Mouse (Mus musculus) MEL (cell line): ENCODE data around the gene Asrgl1. TPM values are rescaled to one million over a fixed set of nuclear protein-coding genes. Genes with fewer than 3 reads are reported as not detected.

Source experiments
- DNase-seq: peaks from one replicate; pipeline ENCODE4 v3.0.0; 2011; ENCODE audit warnings: low read depth, low spot score
- H3K27ac ChIP-seq: 2 replicates; pipeline ENCODE4 v1.5.1; 2012; ENCODE audit warnings: low read depth, mild to moderate bottlenecking, control low read depth, low read length, moderate library complexity; ENCODE audit not compliant: control insufficient read depth
- H3K27me3 ChIP-seq, 2 experiments: fragments of 150-350 bp in 1 of 2; sonication (generic) in 1 of 2; 2 replicates each; pipeline ENCODE4 v1.6.1; 2012; ENCODE audit warnings: low read length in 2 of 2, mild to moderate bottlenecking in 2 of 2, improper control_type of control experiment in 1 of 2, moderate library complexity in 1 of 2; ENCODE audit not compliant: insufficient read depth in 2 of 2, control insufficient read depth in 1 of 2
- H3K36me3 ChIP-seq, 2 experiments: 2 replicates each; pipeline ENCODE4 v1.6.1; 2012 to 2014; ENCODE audit warnings: low read length in 2 of 2, improper control_type of control experiment in 1 of 2, inconsistent platforms in 1 of 2, mild to moderate bottlenecking in 1 of 2; ENCODE audit not compliant: insufficient read depth in 2 of 2, control insufficient read depth in 1 of 2
- H3K4me1 ChIP-seq, 2 experiments: fragments of 150-350 bp in 1 of 2; sonication (generic) in 1 of 2; 2 replicates each; pipeline ENCODE4 v1.6.1; 2012; ENCODE audit warnings: low read length in 2 of 2, improper control_type of control experiment in 1 of 2, mild to moderate bottlenecking in 1 of 2; ENCODE audit not compliant: insufficient read depth in 2 of 2, control insufficient read depth in 1 of 2
- H3K4me3 ChIP-seq, 2 experiments: fragments of 150-350 bp in 1 of 2; sonication (generic) in 1 of 2; 2 replicates each; pipeline ENCODE4 v1.5.1; 2012; ENCODE audit warnings: low read depth in 2 of 2, low read length in 2 of 2, mild to moderate bottlenecking in 2 of 2, moderate library complexity in 2 of 2, control low read depth in 1 of 2, improper control_type of control experiment in 1 of 2; ENCODE audit not compliant: control insufficient read depth in 1 of 2, insufficient read depth in 1 of 2
- H3K79me2 ChIP-seq: 2 replicates; pipeline ENCODE4 v1.6.1; 2012; ENCODE audit warnings: mild to moderate bottlenecking, low read length, moderate library complexity; ENCODE audit not compliant: control insufficient read depth, poor library complexity, insufficient read depth
- H3K9ac ChIP-seq: 2 replicates; pipeline ENCODE4 v1.6.1; 2012; ENCODE audit warnings: low read depth, mild to moderate bottlenecking, control low read depth, low read length, moderate library complexity; ENCODE audit not compliant: control insufficient read depth, poor library complexity, severe bottlenecking
- H3K9me3 ChIP-seq: fragments of 150-350 bp; sonication (generic); replicated peaks from 2 replicates; pipeline ENCODE4 v1.6.1; 2012; ENCODE audit warnings: mild to moderate bottlenecking, low read length, improper control_type of control experiment, moderate library complexity; ENCODE audit not compliant: insufficient read depth
- BHLHE40 ChIP-seq: IDR thresholded peaks from 2 replicates; pipeline ENCODE4 v1.6.1; 2012; ENCODE audit warnings: low read depth, mild to moderate bottlenecking, inconsistent platforms, low read length, improper control_type of control experiment, borderline replicate concordance
- E2F4 ChIP-seq: IDR thresholded peaks from 2 replicates; pipeline ENCODE4 v1.6.1; 2011; ENCODE audit warnings: low read depth, low read length, improper control_type of control experiment, borderline replicate concordance
- EP300 ChIP-seq, 2 experiments: IDR thresholded peaks; 2 replicates each; pipeline ENCODE4 v1.6.1; 2011; ENCODE audit warnings: improper control_type of control experiment in 2 of 2, low read length in 2 of 2, low read depth in 1 of 2, mild to moderate bottlenecking in 1 of 2
- ETS1 ChIP-seq: IDR thresholded peaks from 2 replicates; pipeline ENCODE4 v1.6.1; 2012; ENCODE audit warnings: low read depth, mild to moderate bottlenecking, inconsistent platforms, low read length, improper control_type of control experiment, moderate library complexity
- GABPA ChIP-seq: IDR thresholded peaks from 2 replicates; pipeline ENCODE4 v1.6.1; 2012; ENCODE audit warnings: low read depth, mild to moderate bottlenecking, inconsistent platforms, low read length, improper control_type of control experiment, moderate library complexity
- GATA1 ChIP-seq: IDR thresholded peaks from 2 replicates; pipeline ENCODE4 v1.6.1; 2011; ENCODE audit warnings: low read depth, low read length, improper control_type of control experiment
- JUND ChIP-seq: IDR thresholded peaks from 2 replicates; pipeline ENCODE4 v1.6.1; 2011; ENCODE audit warnings: low read depth, mild to moderate bottlenecking, improper control_type of control experiment, low read length
- MAFK ChIP-seq: IDR thresholded peaks from 2 replicates; pipeline ENCODE4 v1.6.1; 2011; ENCODE audit warnings: low read depth, mild to moderate bottlenecking, low read length, improper control_type of control experiment, borderline replicate concordance
- MAZ ChIP-seq: IDR thresholded peaks from 2 replicates; pipeline ENCODE4 v1.6.1; 2012; ENCODE audit warnings: low read depth, mild to moderate bottlenecking, inconsistent platforms, low read length, improper control_type of control experiment
- MXI1 ChIP-seq: IDR thresholded peaks from 2 replicates; pipeline ENCODE4 v1.6.1; 2011; ENCODE audit warnings: mild to moderate bottlenecking, low read depth, low read length, improper control_type of control experiment
- NRF1 ChIP-seq: IDR thresholded peaks from 2 replicates; pipeline ENCODE4 v1.6.1; 2014; ENCODE audit warnings: low read depth, mild to moderate bottlenecking, inconsistent platforms, low read length, improper control_type of control experiment, moderate library complexity; ENCODE audit not compliant: poor library complexity, insufficient read depth, severe bottlenecking
- POLR2AphosphoS5 ChIP-seq: IDR thresholded peaks from 2 replicates; pipeline ENCODE4 v1.6.1; 2012; ENCODE audit warnings: low read depth, borderline replicate concordance, mild to moderate bottlenecking, inconsistent platforms, low read length, moderate library complexity, mixed read lengths
- RAD21 ChIP-seq: IDR thresholded peaks from 2 replicates; pipeline ENCODE4 v1.6.1; 2011; ENCODE audit warnings: mild to moderate bottlenecking, low read depth, low read length, improper control_type of control experiment
- SIN3A ChIP-seq: IDR thresholded peaks from 2 replicates; pipeline ENCODE4 v1.6.1; 2012; ENCODE audit warnings: low read length, improper control_type of control experiment, inconsistent platforms
- TAL1 ChIP-seq: IDR thresholded peaks from 2 replicates; pipeline ENCODE4 v1.6.1; 2012; ENCODE audit warnings: mild to moderate bottlenecking, inconsistent platforms, low read length, moderate library complexity, mixed read lengths
- TCF12 ChIP-seq: IDR thresholded peaks from 2 replicates; pipeline ENCODE4 v1.6.1; 2014; ENCODE audit warnings: low read depth, mild to moderate bottlenecking, inconsistent platforms, low read length, improper control_type of control experiment, moderate library complexity
- USF1 ChIP-seq: IDR thresholded peaks from 2 replicates; pipeline ENCODE4 v1.6.1; 2014; ENCODE audit warnings: low read depth, mild to moderate bottlenecking, inconsistent platforms, low read length, improper control_type of control experiment, moderate library complexity
- USF2 ChIP-seq, 2 experiments: IDR thresholded peaks; 2 replicates each; pipeline ENCODE4 v1.6.1; 2011 to 2012; ENCODE audit warnings: improper control_type of control experiment in 2 of 2, low read length in 2 of 2, borderline replicate concordance in 1 of 2, inconsistent platforms in 1 of 2, low read depth in 1 of 2, mild to moderate bottlenecking in 1 of 2; ENCODE audit not compliant: insufficient read depth in 1 of 2
- ZMIZ1 ChIP-seq: IDR thresholded peaks from 2 replicates; pipeline ENCODE4 v1.6.1; 2012; ENCODE audit warnings: low read depth, mild to moderate bottlenecking, inconsistent platforms, low read length, improper control_type of control experiment, moderate library complexity
- polyA plus RNA-seq, 2 experiments: library from polyadenylated mRNA; stranded (reverse) in 1 of 2; unstranded in 1 of 2; fragments of >175 nt in 1 of 2; fragments of >200 nt in 1 of 2; gene quantifications; 2 replicates each; pipeline versions ENCODE4 v1.2.1 to v1.2.4; 2012; ENCODE audit warnings: low replicate concordance in 2 of 2, low read depth in 1 of 2; ENCODE audit not compliant: insufficient read length in 2 of 2, insufficient read depth in 1 of 2, missing spikeins in 1 of 2
- total RNA-seq: library from RNA; depleted of rRNA; stranded (reverse); fragments of 300-350 nt; gene quantifications from 2 replicates; pipeline ENCODE4 v1.2.3, GENCODE M21; 2012

The Asrgl1 gene
- total and polyA plus RNA-seq, 3 experiments, result 24.5 to 63.9 TPM; not detected in 1

GRCm38 (mm10) chr19:9075558-9075957, 59.9 kb downstream of the Asrgl1 start:
- peak; percentile 59 for DNase-seq
- H3K4me3 ChIP-seq, result no peak overlapping the region
- H3K79me2 ChIP-seq, result no peaks in the 10 kb centered on the region
- no peak overlapping the region for H3K9ac ChIP-seq
- peak overlapping the region; percentile 14 for H3K27ac ChIP-seq
- H3K36me3 ChIP-seq, result peaks cover 0 to 27% of the 10 kb centered on the region in 2 experiments; a peak in 2 of 4 replicates
- no peak; the same call in 1 of the 2 replicates for TF ChIP-seq TAL1
- TF ChIP-seq RAD21, result no peak
- no peak for TF ChIP-seq GABPA
- no peak for TF ChIP-seq JUND
- peak; percentile 53 for TF ChIP-seq GATA1
- no peak for TF ChIP-seq MAZ
- peak; percentile 64 for TF ChIP-seq USF1
- TF ChIP-seq EP300 (IDR thresholded peaks at IDR 0.05; ENCODE audit: low read depth in 1 of 2, low read length in 2 of 2), result no peak; a peak in 2 of 4 replicates
- TF ChIP-seq NRF1, result no peak
- TF ChIP-seq ETS1, result peak; percentile 39; the same call in 1 of the 2 replicates
- H3K27me3 ChIP-seq, result no peaks in the 10 kb centered on the region
- no peaks in the 10 kb centered on the region for H3K9me3 ChIP-seq
- H3K4me1 ChIP-seq, result peaks cover 14 to 45% of the 10 kb centered on the region in 2 experiments

DNA sequence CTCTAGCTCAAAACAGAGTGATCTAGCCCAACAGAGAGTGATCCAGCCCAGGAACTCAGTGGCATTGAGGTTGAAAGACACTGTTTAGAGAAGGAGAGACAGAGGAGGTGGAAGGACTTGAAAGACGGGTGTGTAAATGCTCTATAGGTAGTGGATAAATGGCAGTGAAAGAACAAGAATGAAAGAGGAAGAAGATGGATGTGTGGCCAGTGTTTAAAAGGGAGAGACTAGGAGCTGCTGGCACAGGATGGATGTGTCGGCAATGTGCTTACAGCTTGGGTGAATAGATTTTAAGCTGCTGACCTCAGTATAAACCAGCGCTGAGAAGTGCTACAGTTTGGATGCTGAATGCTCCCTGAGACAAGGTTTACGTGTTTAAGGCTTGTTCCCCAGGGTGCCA, 61.0 kb downstream of the Asrgl1 start:
- Histone ChIP-seq H3K9ac (peak overlapping the region; percentile 42), H3K9me3 (no peaks in the 10 kb centered on the region), H3K4me1 (peaks cover 20 to 49% of the 10 kb centered on the region in 2 experiments), H3K27me3 (no peaks in the 10 kb centered on the region), H3K27ac (peak overlapping the region; percentile 14), H3K4me3 (peak overlapping the region; percentile 32 to 39), H3K36me3 (peaks cover 0 to 34% of the 10 kb centered on the region in 2 experiments; a peak in 2 of 4 replicates), H3K79me2 (no peaks in the 10 kb centered on the region)
- 0 out of 2 replicates have a peak, but pooled peaks have one; percentile 18 for TF ChIP-seq MXI1
- no peak for TF ChIP-seq POLR2AphosphoS5
- TF ChIP-seq MAFK, result 0 out of 2 replicates have a peak, but pooled peaks have one; percentile 1
- no peak for TF ChIP-seq TCF12
- no peak for TF ChIP-seq TAL1
- TF ChIP-seq E2F4, result 0 out of 2 replicates have a peak, but pooled peaks have one; percentile 30
- no peak for TF ChIP-seq BHLHE40
- peak; percentile 32; the same call in 1 of the 2 replicates for TF ChIP-seq SIN3A
- TF ChIP-seq USF2 (IDR thresholded peaks at IDR 0.05; ENCODE audit: borderline replicate concordance in 1 of 2, insufficient read depth in 1 of 2, low read depth in 1 of 2, low read length in 2 of 2), result no peak
- peak in 1 of 2 experiments; percentile 17; a peak in 1 of 4 replicates for TF ChIP-seq EP300 (IDR thresholded peaks at IDR 0.05; ENCODE audit: low read depth in 1 of 2, low read length in 2 of 2)
- no peak for TF ChIP-seq ZMIZ1
- DNase-seq, result peak; percentile 60
